Mouse (Mus musculus): ENCODE measurements around the gene Gm5797.
A peak's percentile ranks its signal among the peaks of the same experiment; 100 is the strongest.
"Not testable (repeated sequence)": the region's sequence is repeated elsewhere in the genome, so short reads cannot be mapped to it uniquely, and the experiment has no call there.

Gene Gm5797

DNA sequence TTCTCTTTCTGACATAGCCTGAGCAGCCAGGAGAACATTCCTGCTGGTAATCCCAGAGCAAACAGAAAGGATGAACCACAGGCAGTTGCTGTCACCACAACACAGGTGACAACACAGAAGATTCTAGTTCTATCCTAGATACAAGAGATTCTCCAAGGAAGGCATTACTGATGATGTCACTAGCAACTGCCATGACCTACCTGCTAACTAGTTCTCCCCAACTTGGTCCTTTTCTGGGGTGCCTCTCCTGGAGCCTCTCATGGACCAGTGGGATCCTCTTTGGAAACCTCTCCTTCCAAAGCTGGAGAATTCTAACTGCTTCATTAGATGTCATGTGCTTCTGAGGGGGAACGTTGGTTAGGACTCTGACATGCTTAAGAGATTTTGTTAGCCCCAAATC lies at the start of gene Gm5797:
Gene Gm5797 (minus strand): TSS at position 101 of the 400 bp plus-strand sequence.
- DNase-seq (ENCODE audit: extremely low spot score) = not testable (repeated sequence)

DNA sequence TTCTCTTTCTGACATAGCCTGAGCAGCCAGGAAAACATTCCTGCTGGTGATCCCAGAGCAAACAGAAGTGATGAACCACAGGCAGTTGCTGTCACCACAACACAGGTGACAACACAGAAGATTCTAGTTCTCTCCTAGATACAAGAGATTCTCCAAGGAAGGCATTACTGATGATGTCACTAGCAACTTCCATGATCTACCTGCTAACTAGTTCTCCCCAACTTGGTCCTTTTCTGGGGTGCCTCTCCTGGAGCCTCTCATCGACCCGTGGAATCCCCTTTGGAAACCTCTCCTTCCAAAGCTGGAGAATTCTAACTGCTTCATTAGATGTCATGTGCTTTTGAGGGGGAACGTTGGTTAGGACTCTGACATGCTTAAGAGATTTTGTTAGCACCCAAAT lies 32.8 kb upstream of the Gm5797 start, which contains the start of gene Gm8374:
Gene Gm8374 (minus strand): TSS at position 101 of the 400 bp plus-strand sequence.
- not testable (repeated sequence) for DNase-seq (ENCODE audit: extremely low spot score)

GRCm38 (mm10) chr14:7315093-7315492 lies 17.1 kb downstream of the Gm5797 start:
- DNase-seq (ENCODE audit: extremely low spot score) = peak; percentile 74

DNA sequence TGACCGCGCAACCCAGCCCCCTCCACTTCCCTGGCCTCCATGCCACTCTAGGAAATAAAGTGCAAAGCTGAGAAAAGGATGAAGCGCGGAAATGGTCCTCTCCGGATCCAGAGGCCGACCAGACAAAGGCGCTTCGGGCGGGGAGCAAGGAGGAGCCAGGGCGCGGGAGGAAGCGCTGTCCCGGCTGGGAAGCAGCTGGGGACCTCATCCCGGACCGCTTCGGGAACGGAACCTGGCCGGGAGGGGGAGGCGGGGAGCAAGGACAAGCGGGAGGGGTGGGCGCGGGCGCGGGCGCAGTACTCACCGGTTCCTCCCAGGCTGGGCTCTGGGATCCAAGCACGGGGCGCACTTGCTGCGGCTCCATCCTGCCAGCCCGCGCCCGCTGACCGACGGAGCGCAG lies 17.5 kb downstream of the Gm5797 start, which contains the start of gene Gm3739:
Gene Gm3739 (minus strand): TSS at position 389 of the 400 bp plus-strand sequence.
- DNase-seq (ENCODE audit: extremely low spot score) = not testable (repeated sequence)

Measured in embryo, embryonic 9.5 days (tissue).